Mouse (Mus musculus): ENCODE measurements at regions not wholly inside any gene's neighbourhood (a gene's known extent, or its start where the extent isn't known, plus 50 kb on each side); places are given as distances from the start of the nearest gene placed in this dataset.
A peak's percentile ranks its signal among the peaks of the same experiment; 100 is the strongest.

DNA sequence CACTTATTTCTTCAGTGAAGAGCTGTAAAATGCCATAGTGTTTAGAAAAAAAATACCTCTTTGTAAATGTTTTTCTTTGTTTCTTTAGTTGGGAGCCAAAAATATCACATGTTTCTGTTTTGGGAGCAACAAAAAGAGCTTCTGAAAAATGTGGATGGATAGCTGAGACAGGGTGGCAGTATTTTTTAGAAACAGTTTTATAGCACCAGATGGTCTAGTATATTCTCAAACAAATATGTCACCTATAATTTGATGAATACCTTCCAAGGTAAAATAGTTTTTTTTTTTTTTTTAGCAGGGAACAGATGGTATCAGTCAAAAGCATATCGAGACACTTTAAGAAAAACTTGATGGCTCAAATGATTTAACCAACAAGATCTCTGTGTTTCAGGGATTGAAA is 302.6 kb downstream of the Phf14 start:
- Histone ChIP-seq H3K4me3 (ENCODE audit: low read length) (no peak overlapping the region), H3K9me3 (ENCODE audit: control insufficient read depth, low read length) (no peaks in the 10 kb centered on the region), H3K4me1 (replicated peaks; ENCODE audit: control insufficient read depth, insufficient read depth, low read length) (no peaks in the 10 kb centered on the region), H3K4me2 (ENCODE audit: low read depth, low read length) (no peak overlapping the region), H3K36me3 (ENCODE audit: control insufficient read depth, insufficient read depth, low read length) (no peaks in the 10 kb centered on the region), H3K27ac (ENCODE audit: low read length) (no peak overlapping the region), H3K27me3 (ENCODE audit: control insufficient read depth, insufficient read depth, low read depth, low read length) (no peaks in the 10 kb centered on the region), H3K9ac (ENCODE audit: low read length) (no peak overlapping the region)
- WGBS = 59% methylated on average over 1 of the region's 1 CpGs
- ATAC-seq (ENCODE audit: low read depth) = no peak

DNA sequence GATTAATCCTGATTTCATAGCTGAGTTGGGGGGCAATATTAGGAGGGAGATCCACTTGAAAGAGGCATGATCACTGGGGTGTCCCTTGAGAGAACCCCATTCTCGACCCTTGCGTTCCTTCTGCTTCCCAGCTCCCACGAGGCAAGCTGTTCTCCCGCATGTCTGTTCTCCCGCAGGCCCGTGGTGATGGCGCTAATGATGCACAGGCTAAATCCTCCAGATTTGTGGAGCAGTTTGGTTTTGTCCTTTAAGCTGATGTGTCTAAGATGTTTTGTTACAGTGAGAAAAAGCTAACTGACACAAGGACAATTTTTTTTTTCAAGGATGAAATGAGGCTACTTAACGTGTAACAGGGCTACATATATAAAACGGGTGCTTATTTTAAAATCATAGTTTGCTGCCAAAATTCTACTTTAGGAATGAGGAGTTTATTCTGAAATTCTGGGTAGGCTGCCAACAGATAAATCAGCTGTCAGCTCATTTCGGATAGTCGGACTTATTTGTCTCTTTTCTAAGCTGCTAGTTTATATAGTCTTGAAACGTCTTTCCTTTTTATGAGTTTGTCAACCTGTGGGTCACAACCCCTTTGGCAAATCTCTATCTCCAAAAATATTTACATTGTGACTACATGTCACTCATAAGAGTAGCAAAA is 307.0 kb downstream of the Phf14 start:
- 0 out of 2 replicates have a peak overlapping the region, but pooled peaks have one; percentile 12 for H3K27ac ChIP-seq (ENCODE audit: low read length)
- no peak overlapping the region for H3K9ac ChIP-seq (ENCODE audit: low read length)
- H3K27me3 ChIP-seq (ENCODE audit: control insufficient read depth, insufficient read depth, low read depth, low read length) = no peaks in the 10 kb centered on the region
- no peaks in the 10 kb centered on the region for H3K36me3 ChIP-seq (ENCODE audit: control insufficient read depth, insufficient read depth, low read length)
- H3K9me3 ChIP-seq (ENCODE audit: control insufficient read depth, low read length) = no peaks in the 10 kb centered on the region
- no peak overlapping the region for H3K4me3 ChIP-seq (ENCODE audit: low read length)
- no peaks in the 10 kb centered on the region for H3K4me1 ChIP-seq (replicated peaks; ENCODE audit: control insufficient read depth, insufficient read depth, low read length)
- 51% methylated on average over 12 of the region's 12 CpGs for WGBS
- H3K4me2 ChIP-seq (ENCODE audit: low read depth, low read length) = no peak overlapping the region
- ATAC-seq (ENCODE audit: low read depth) = peak; percentile 76

DNA sequence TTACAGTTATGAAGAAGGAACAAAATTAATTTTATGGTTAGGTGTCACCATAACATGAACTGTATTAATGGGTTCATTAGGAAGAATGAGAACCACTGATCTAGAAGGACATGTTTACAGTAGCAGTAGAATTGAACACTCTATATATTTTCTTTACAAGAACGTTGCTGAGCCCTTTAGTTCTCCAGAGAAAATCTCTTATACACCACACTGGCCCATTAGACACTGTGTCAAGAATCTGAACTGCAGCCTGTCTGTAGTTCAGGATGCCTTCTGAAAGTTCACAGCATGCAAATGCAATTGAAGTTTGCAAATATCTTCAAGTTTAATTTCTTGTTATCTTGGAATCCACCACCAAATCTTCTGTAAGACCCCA is 307.6 kb downstream of the Phf14 start:
- H3K9ac ChIP-seq (ENCODE audit: low read length) = no peak overlapping the region
- H3K9me3 ChIP-seq (ENCODE audit: control insufficient read depth, low read length) = no peaks in the 10 kb centered on the region
- no peak overlapping the region for H3K27ac ChIP-seq (ENCODE audit: low read length)
- H3K27me3 ChIP-seq (ENCODE audit: control insufficient read depth, insufficient read depth, low read depth, low read length) = no peaks in the 10 kb centered on the region
- H3K4me1 ChIP-seq (replicated peaks; ENCODE audit: control insufficient read depth, insufficient read depth, low read length) = no peaks in the 10 kb centered on the region
- peak; percentile 71 for ATAC-seq (ENCODE audit: low read depth)
- H3K36me3 ChIP-seq (ENCODE audit: control insufficient read depth, insufficient read depth, low read length) = no peaks in the 10 kb centered on the region
- H3K4me2 ChIP-seq (ENCODE audit: low read depth, low read length) = no peak overlapping the region
- H3K4me3 ChIP-seq (ENCODE audit: low read length) = no peak overlapping the region
- WGBS = 30% methylated on average over 1 of the region's 1 CpGs

DNA sequence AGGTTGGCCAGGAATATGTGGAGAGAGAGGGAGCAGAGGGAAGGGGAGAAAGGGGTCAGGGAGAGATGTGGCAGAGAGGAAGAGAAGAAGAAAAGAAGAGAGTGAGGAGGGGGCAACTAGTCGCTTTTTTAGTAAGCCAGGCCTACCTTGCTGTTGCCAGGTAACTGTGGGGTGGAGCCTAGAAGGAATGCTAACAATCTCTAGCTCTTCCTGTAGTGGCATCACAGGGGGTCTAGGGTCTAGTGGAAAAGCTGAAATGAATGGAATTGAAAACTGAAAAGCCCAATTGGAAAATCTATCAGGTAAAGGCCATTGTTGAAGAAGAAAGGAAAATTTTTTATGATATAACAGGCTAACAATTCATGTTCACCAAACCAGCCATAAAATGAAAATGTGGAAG is 336.5 kb downstream of the Phf14 start:
- Histone ChIP-seq H3K27ac (ENCODE audit: low read length) (no peak overlapping the region), H3K9me3 (ENCODE audit: control insufficient read depth, low read length) (no peaks in the 10 kb centered on the region), H3K27me3 (ENCODE audit: control insufficient read depth, insufficient read depth, low read depth, low read length) (no peaks in the 10 kb centered on the region), H3K4me1 (replicated peaks; ENCODE audit: control insufficient read depth, insufficient read depth, low read length) (no peaks in the 10 kb centered on the region), H3K4me3 (ENCODE audit: low read length) (no peak overlapping the region), H3K36me3 (ENCODE audit: control insufficient read depth, insufficient read depth, low read length) (no peaks in the 10 kb centered on the region), H3K9ac (ENCODE audit: low read length) (no peak overlapping the region), H3K4me2 (ENCODE audit: low read depth, low read length) (no peak overlapping the region)
- 17% methylated on average over 1 of the region's 1 CpGs for WGBS
- ATAC-seq (ENCODE audit: low read depth) = no peak

DNA sequence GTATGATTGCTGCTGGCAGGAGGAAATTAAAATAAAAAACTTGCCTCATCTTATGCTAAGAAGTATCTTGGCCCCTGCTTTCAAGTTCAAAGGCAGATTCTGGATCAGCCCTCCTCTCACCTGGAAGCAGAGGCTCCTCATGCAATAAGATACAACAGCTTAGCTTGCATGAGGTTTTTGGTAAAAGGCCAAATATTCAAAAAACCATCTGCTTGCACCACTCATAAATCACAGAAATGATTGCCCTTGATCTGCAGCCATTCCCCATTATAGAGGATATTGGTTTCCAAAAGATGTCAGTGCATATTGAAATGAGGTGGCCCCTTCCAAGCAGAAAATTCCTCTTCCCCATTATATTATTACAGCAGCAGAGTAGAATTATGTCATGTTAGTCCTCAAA is 340.4 kb downstream of the Phf14 start:
- H3K9me3 ChIP-seq (ENCODE audit: control insufficient read depth, low read length) = no peaks in the 10 kb centered on the region

DNA sequence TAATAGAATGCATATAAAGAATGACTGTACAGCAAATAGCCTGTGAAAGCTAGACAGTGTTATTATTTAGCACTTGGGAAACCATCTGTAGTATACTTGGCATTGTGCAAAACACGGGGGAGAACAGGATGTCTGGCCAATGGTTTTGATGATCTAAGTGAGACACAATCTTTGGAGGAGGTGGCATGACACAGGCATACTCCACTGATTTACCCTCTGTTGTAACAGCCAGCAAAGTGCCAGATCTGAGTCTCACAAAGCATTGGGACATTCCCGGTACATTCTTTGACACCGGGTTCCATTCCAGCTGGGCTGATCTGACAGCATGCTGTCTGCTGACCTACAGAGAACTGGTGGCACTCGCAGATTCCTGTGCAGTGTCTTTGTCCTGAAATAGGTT is 341.0 kb downstream of the Phf14 start:
- H3K27ac ChIP-seq (ENCODE audit: low read length) = no peak overlapping the region
- WGBS = 63% methylated on average over 4 of the region's 4 CpGs
- H3K4me2 ChIP-seq (ENCODE audit: low read depth, low read length) = no peak overlapping the region
- H3K9ac ChIP-seq (ENCODE audit: low read length) = no peak overlapping the region
- no peaks in the 10 kb centered on the region for H3K27me3 ChIP-seq (ENCODE audit: control insufficient read depth, insufficient read depth, low read depth, low read length)
- H3K4me1 ChIP-seq (replicated peaks; ENCODE audit: control insufficient read depth, insufficient read depth, low read length) = no peaks in the 10 kb centered on the region
- H3K4me3 ChIP-seq (ENCODE audit: low read length) = no peak overlapping the region
- no peaks in the 10 kb centered on the region for H3K36me3 ChIP-seq (ENCODE audit: control insufficient read depth, insufficient read depth, low read length)
- peak; percentile 28 for ATAC-seq (ENCODE audit: low read depth)
- H3K9me3 ChIP-seq (ENCODE audit: control insufficient read depth, low read length) = no peaks in the 10 kb centered on the region

More for the DNA sequence above, 340.4 kb downstream of the Phf14 start:
- H3K27me3 ChIP-seq (ENCODE audit: control insufficient read depth, insufficient read depth, low read depth, low read length) = no peaks in the 10 kb centered on the region
- ATAC-seq (ENCODE audit: low read depth) = no peak
- H3K27ac ChIP-seq (ENCODE audit: low read length) = no peak overlapping the region
- H3K36me3 ChIP-seq (ENCODE audit: control insufficient read depth, insufficient read depth, low read length) = no peaks in the 10 kb centered on the region
- H3K9ac ChIP-seq (ENCODE audit: low read length) = no peak overlapping the region
- no peak overlapping the region for H3K4me2 ChIP-seq (ENCODE audit: low read depth, low read length)
- no peak overlapping the region for H3K4me3 ChIP-seq (ENCODE audit: low read length)
- no peaks in the 10 kb centered on the region for H3K4me1 ChIP-seq (replicated peaks; ENCODE audit: control insufficient read depth, insufficient read depth, low read length)

DNA sequence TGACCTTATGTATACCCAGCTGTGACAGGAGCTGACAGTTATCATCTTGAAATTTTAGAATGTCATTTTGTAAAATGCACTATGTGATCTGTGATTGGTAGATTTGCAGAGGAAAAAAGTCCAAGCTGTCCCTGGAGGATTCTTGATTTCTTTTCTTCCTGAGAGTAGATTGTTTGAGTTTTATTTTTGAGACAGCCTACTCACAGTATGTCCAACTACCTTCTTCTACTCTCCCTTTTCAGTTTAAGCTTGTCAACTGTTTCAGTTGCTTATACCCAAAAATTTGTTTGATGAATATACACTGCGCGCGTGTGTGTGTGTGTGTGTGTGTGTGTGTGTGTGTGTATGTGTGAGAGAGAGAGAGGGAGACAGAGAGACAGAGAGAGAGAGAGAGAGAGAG is 346.9 kb downstream of the Phf14 start:
- no peaks in the 10 kb centered on the region for H3K27me3 ChIP-seq (ENCODE audit: control insufficient read depth, insufficient read depth, low read depth, low read length)
- 94% methylated on average over 3 of the region's 3 CpGs for WGBS
- ATAC-seq (ENCODE audit: low read depth) = no peak
- H3K27ac ChIP-seq (ENCODE audit: low read length) = no peak overlapping the region
- no peaks in the 10 kb centered on the region for H3K36me3 ChIP-seq (ENCODE audit: control insufficient read depth, insufficient read depth, low read length)
- no peaks in the 10 kb centered on the region for H3K4me1 ChIP-seq (replicated peaks; ENCODE audit: control insufficient read depth, insufficient read depth, low read length)
- no peak overlapping the region for H3K4me2 ChIP-seq (ENCODE audit: low read depth, low read length)
- no peak overlapping the region for H3K9ac ChIP-seq (ENCODE audit: low read length)
- H3K4me3 ChIP-seq (ENCODE audit: low read length) = no peak overlapping the region
- no peaks in the 10 kb centered on the region for H3K9me3 ChIP-seq (ENCODE audit: control insufficient read depth, low read length)

DNA sequence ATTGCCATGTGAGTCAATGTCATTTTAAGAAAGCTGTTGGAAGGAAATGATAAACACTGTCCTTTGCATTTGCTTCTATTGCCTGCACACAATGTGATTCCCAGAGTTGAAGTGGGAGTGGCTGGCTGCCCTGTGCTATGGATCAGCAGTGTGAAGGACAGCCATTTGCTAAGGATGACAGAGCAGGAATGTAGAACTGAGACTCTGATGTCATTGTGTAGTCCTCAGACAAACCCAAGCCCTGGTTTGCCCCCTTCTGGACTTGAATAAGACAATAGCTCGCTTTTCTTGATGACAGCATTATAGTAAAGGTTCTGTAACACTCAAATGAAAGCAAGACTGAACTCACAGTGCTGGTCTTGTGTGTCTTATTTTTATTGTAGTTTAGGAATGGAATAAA is 347.8 kb downstream of the Phf14 start:
- WGBS = 67% methylated on average over 1 of the region's 1 CpGs
- no peaks in the 10 kb centered on the region for H3K4me1 ChIP-seq (replicated peaks; ENCODE audit: control insufficient read depth, insufficient read depth, low read length)
- no peak for ATAC-seq (ENCODE audit: low read depth)

DNA sequence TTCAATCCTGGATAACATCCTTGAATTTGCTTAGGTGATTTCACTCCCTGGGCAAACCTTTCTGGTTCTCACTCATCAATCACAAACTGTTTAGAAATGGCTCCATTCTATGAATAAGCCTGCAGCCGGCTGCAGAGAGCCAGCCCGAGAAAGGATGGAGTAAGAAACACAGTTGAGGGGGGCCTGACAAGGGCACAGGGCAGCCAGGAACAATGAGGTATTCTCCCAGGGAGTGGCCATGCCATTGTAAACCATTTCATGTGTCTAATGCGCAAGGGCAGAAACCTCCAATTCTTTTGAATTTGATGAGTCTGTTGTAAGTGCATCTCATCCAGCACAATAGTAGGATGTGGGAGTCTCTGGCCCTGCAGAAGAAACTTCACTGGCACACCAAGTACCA is 350.7 kb downstream of the Phf14 start:
- Histone ChIP-seq H3K4me3 (ENCODE audit: low read length) (no peak overlapping the region), H3K4me1 (replicated peaks; ENCODE audit: control insufficient read depth, insufficient read depth, low read length) (no peaks in the 10 kb centered on the region), H3K9ac (ENCODE audit: low read length) (no peak overlapping the region), H3K27me3 (ENCODE audit: control insufficient read depth, insufficient read depth, low read depth, low read length) (no peaks in the 10 kb centered on the region), H3K27ac (ENCODE audit: low read length) (no peak overlapping the region), H3K36me3 (ENCODE audit: control insufficient read depth, insufficient read depth, low read length) (no peaks in the 10 kb centered on the region), H3K9me3 (ENCODE audit: control insufficient read depth, low read length) (no peaks in the 10 kb centered on the region), H3K4me2 (ENCODE audit: low read depth, low read length) (no peak overlapping the region)
- ATAC-seq (ENCODE audit: low read depth) = no peak
- 64% methylated on average over 3 of the region's 3 CpGs for WGBS

More for the DNA sequence above, 347.8 kb downstream of the Phf14 start:
- Histone ChIP-seq H3K9ac (ENCODE audit: low read length) (no peak overlapping the region), H3K4me2 (ENCODE audit: low read depth, low read length) (no peak overlapping the region), H3K27ac (ENCODE audit: low read length) (no peak overlapping the region), H3K4me3 (ENCODE audit: low read length) (no peak overlapping the region), H3K9me3 (ENCODE audit: control insufficient read depth, low read length) (no peaks in the 10 kb centered on the region), H3K27me3 (ENCODE audit: control insufficient read depth, insufficient read depth, low read depth, low read length) (no peaks in the 10 kb centered on the region), H3K36me3 (ENCODE audit: control insufficient read depth, insufficient read depth, low read length) (no peaks in the 10 kb centered on the region)

DNA sequence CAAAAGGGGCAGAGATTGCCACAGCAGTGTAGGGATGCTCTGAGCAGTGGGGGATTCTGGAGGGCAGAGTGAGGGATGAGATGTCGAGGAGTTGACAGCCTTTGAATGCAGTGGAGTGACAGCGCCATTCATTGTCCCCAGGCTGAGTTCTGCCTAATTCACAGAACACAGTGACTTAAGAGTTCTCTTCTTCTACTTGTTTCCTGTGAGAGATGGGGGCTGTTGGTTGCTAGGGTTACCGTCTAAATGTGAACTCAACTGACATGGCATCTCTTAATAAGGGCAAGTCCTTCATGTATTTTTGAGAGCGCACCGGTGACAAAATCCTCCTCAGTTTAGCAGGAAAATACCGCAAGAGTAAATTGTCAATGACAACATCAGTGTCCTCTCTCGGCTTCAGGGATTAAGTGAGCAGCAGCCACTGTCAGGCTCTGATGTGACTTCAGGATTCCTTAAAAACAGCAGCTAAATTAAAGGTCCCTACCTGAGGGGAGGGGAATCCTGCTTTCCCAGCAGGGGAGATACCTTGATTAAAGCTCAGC is 351.4 kb downstream of the Phf14 start:
- Histone ChIP-seq H3K27me3 (ENCODE audit: control insufficient read depth, insufficient read depth, low read depth, low read length) (no peaks in the 10 kb centered on the region), H3K36me3 (ENCODE audit: control insufficient read depth, insufficient read depth, low read length) (no peaks in the 10 kb centered on the region), H3K9me3 (ENCODE audit: control insufficient read depth, low read length) (no peaks in the 10 kb centered on the region), H3K4me3 (ENCODE audit: low read length) (no peak overlapping the region), H3K4me1 (replicated peaks; ENCODE audit: control insufficient read depth, insufficient read depth, low read length) (no peaks in the 10 kb centered on the region), H3K4me2 (ENCODE audit: low read depth, low read length) (no peak overlapping the region), H3K9ac (ENCODE audit: low read length) (no peak overlapping the region), H3K27ac (ENCODE audit: low read length) (no peak overlapping the region)
- no peak for ATAC-seq (ENCODE audit: low read depth)
- 63% methylated on average over 7 of the region's 7 CpGs for WGBS

Data from lung, embryonic 16.5 days (tissue).